Mouse (Mus musculus): Measurements from ENCODE around the gene Tlr4. TPM values are rescaled to one million over a fixed set of nuclear protein-coding genes. Genes with fewer than 3 reads are reported as not detected.

Tlr4 gene
- polyA plus RNA-seq, 1 experiment from 2014 or later: 0.93 TPM

DNA sequence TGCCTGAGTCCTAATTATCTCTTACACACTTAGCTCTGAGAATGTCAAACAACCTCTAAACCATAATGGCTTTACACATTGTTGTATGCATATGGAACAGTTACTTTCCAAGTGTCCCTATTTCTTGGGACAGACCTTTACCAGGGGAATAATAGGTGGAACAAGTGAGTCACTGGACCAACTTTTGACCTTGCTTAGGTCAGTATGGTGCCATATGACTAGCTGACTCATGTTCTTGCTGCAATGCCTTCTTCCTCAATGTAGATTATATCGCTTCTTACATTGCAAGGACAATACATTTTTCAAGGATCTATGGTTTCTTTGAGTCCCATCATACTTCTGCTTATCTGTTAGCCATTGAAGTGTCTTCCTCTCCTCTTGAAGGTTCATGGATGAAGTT, 29.6 kb downstream of the Tlr4 start:
- Histone ChIP-seq H3K27ac (replicated peaks) (no peak overlapping the region), H3K4me1 (no peaks in the 10 kb centered on the region), H3K27me3 (ENCODE audit: low read depth, poor library complexity, severe bottlenecking) (no peaks in the 10 kb centered on the region), H3K4me3 (no peak overlapping the region), H3K36me3 (no peaks in the 10 kb centered on the region), H3K9me3 (replicated peaks) (no peaks in the 10 kb centered on the region)
- WGBS: 94% methylated on average over 1 of the region's 1 CpGs
- DNase-seq (ENCODE audit: low spot score): no peak

DNA sequence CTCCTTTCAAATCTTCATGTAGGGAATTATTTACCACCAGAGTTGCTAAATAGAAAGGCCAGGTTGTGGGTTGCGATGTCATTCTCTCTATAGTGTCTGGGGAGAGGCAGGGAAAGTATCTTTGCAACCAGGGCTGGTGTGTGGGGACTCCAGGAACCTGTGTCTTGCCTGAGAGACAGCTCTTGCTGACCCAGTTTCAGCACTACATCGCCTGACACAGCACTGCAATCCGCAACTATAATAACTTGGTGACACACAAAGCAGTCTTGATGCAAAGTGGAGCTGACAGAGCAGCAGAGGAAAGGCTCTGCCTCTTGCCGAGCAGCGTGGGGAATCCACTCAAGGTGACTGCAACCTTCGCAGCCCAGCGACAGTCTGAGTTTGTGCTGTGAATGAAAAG, 42.5 kb downstream of the Tlr4 start:
- no peak overlapping the region for H3K27ac ChIP-seq (replicated peaks)
- 76% methylated on average over 7 of the region's 7 CpGs for WGBS
- DNase-seq (ENCODE audit: low spot score): no peak

DNA sequence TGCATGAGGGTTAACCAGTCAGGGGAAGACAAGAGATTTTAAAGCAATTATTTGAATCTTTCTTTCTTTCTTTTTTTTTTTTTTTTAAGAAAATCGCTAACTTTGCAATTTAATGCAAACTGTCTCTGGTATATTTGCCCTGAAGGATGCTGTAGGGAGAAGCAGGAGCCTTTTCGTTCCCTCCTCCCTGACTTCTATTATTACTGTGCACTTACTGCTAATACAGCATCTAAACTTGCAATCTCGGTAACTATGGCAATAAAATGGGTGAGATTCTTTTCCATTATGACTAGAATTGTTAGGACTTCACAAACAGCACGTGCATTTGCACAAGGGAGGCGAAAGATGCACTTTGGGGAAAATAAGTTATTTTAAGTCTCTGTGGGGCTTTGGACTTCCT, 44.6 kb downstream of the Tlr4 start:
- 88% methylated on average over 5 of the region's 5 CpGs for WGBS
- H3K4me1 ChIP-seq: peaks cover 7% of the 10 kb centered on the region

More for the DNA sequence above, 42.5 kb downstream of the Tlr4 start:
- Histone ChIP-seq H3K9me3 (replicated peaks) (no peaks in the 10 kb centered on the region), H3K4me1 (peaks cover 7% of the 10 kb centered on the region), H3K27me3 (ENCODE audit: low read depth, poor library complexity, severe bottlenecking) (no peaks in the 10 kb centered on the region), H3K4me3 (no peak overlapping the region), H3K36me3 (no peaks in the 10 kb centered on the region)

DNA sequence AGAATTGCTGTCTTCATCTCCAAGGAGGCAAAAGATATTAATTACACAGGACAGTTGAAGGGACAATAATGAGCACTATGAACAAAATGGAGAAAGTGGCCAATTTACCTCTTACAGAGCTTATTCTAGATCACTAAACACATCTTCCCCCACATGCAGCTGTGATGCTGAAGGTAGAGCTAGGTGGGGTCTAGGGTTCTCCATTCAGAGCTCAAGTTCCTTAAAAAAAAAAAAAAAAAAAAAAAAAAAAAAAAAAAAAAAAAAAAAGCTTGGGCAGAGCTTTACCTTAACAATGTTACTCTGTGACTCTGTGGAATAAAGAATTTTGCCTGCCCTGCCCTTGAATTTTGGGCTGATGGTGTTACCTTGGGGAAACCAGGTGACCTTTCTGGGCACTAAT, 46.0 kb downstream of the Tlr4 start:
- DNase-seq (ENCODE audit: low spot score): no peak
- no peaks in the 10 kb centered on the region for H3K27me3 ChIP-seq (ENCODE audit: low read depth, poor library complexity, severe bottlenecking)

More for the DNA sequence above, 44.6 kb downstream of the Tlr4 start:
- H3K4me3 ChIP-seq: no peak overlapping the region
- no peak for DNase-seq (ENCODE audit: low spot score)
- H3K36me3 ChIP-seq: no peaks in the 10 kb centered on the region
- no peaks in the 10 kb centered on the region for H3K9me3 ChIP-seq (replicated peaks)
- H3K27me3 ChIP-seq (ENCODE audit: low read depth, poor library complexity, severe bottlenecking): no peaks in the 10 kb centered on the region
- no peak overlapping the region for H3K27ac ChIP-seq (replicated peaks)

DNA sequence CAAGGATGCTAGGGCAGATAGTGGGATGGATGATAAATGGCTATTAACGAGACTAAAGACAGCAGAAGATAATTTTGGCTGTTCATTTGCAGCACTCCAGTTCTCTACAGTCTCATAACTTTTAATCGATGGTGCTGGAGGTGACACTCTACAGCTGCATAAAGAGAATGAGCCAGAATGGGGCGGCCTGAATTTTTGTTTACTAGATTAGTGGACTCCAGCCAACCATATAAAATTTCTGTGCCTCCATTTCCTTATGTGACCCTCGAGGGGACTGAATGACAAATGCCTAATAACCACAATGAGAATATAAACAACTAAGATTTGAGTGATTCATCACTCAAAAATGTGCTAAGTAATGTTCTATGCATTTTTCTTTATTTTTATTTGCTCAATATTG, 48.4 kb downstream of the Tlr4 start:
- Histone ChIP-seq H3K9me3 (replicated peaks) (no peaks in the 10 kb centered on the region), H3K36me3 (no peaks in the 10 kb centered on the region), H3K27ac (replicated peaks) (no peak overlapping the region), H3K4me3 (no peak overlapping the region), H3K27me3 (ENCODE audit: low read depth, poor library complexity, severe bottlenecking) (no peaks in the 10 kb centered on the region), H3K4me1 (no peaks in the 10 kb centered on the region)
- WGBS: 92% methylated on average over 4 of the region's 4 CpGs
- no peak for DNase-seq (ENCODE audit: low spot score)

More for the DNA sequence above, 46.0 kb downstream of the Tlr4 start:
- H3K4me1 ChIP-seq: peaks cover 7% of the 10 kb centered on the region
- H3K36me3 ChIP-seq: no peaks in the 10 kb centered on the region
- H3K4me3 ChIP-seq: no peak overlapping the region
- H3K9me3 ChIP-seq (replicated peaks): no peaks in the 10 kb centered on the region
- no peak overlapping the region for H3K27ac ChIP-seq (replicated peaks)

DNA sequence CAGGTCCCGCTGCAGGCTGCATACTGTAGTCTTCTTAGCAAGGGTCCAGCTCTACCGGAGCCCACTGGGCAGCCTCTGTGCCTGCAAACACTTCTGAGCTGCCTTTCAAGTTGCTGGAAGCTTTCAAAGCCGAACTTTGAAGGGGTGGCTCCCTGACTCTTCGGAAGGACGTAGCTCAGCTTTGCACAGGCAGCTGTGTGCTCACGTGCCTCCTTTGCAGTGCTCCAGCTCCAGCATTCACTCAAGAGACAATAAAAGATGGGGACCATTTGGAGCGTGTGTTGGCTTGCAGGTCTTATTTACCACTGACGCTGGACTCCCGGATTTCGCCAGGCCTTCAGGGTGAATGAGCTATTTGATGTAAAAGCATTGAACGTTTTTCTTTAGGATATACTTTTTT, 50.2 kb downstream of the Tlr4 start:
- Histone ChIP-seq H3K36me3 (no peaks in the 10 kb centered on the region), H3K27me3 (ENCODE audit: low read depth, poor library complexity, severe bottlenecking) (no peaks in the 10 kb centered on the region), H3K4me3 (no peak overlapping the region), H3K4me1 (no peaks in the 10 kb centered on the region), H3K9me3 (replicated peaks) (no peaks in the 10 kb centered on the region), H3K27ac (replicated peaks) (no peak overlapping the region)
- 70% methylated on average over 11 of the region's 11 CpGs for WGBS
- no peak for DNase-seq (ENCODE audit: low spot score)

DNA sequence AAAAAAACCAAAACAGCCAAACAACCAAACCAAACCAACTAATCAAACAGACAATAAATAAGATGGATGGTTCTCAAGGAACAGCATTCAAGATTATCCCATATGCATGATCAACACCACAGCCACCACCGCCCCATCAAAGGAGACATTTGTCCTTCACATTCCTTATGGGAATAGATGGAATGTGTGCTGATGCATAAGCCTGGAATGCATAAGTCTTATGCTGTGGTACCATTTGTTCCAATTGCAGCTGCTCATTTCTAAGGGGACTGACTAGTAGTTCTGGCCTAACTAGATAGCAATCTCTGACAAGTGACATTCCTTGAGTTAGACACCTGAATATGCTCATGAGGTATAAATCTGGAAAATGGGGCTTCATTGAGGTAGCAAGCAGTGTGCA, 54.1 kb downstream of the Tlr4 start:
- no peak for DNase-seq (ENCODE audit: low spot score)
- Histone ChIP-seq H3K4me3 (no peak overlapping the region), H3K27ac (replicated peaks) (no peak overlapping the region), H3K27me3 (ENCODE audit: low read depth, poor library complexity, severe bottlenecking) (no peaks in the 10 kb centered on the region), H3K36me3 (no peaks in the 10 kb centered on the region), H3K9me3 (replicated peaks) (no peaks in the 10 kb centered on the region), H3K4me1 (no peaks in the 10 kb centered on the region)
- WGBS: 100% methylated on average over 1 of the region's 1 CpGs

DNA sequence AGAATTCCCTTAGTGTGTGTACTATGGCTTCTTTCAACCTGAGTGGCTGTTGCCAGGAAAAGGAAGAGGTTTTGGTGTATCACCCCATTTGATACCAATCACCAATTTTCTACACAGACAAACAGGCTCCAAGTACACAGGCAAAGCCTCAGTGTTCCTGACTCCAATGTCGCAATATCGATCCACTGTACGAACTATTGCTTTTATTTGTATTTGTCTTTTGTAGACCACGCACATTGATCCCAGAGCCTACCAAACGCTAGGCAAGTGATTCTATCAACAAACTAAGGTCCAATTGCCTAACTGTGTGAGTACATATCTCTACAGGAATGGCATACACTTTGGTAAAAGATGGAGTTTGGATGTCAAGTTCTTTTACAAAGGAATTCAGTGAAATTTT, 55.9 kb downstream of the Tlr4 start:
- no peaks in the 10 kb centered on the region for H3K9me3 ChIP-seq (replicated peaks)
- no peak for DNase-seq (ENCODE audit: low spot score)
- WGBS: 92% methylated on average over 5 of the region's 5 CpGs
- no peaks in the 10 kb centered on the region for H3K4me1 ChIP-seq
- H3K27me3 ChIP-seq (ENCODE audit: low read depth, poor library complexity, severe bottlenecking): no peaks in the 10 kb centered on the region
- H3K4me3 ChIP-seq: no peak overlapping the region
- no peak overlapping the region for H3K27ac ChIP-seq (replicated peaks)
- H3K36me3 ChIP-seq: no peaks in the 10 kb centered on the region

DNA sequence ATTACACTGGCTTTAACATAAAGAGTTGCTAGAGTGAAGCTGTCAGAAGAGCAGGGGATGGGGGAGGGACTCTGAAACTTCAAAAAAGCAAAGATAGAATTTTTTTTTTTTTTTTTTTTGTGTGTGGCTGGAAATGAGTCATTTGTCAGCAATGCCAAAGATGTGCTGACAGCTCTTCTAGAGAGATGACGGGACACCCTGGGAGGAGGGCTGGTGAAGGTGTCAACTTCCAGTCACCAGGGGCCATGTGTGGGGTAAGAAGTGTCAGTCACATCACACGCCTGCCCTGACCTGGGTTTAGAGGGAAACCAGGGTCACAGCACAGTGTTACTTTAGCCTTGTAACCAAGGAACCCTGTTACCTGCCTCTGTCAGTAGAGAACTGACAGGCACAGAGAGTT, 67.2 kb downstream of the Tlr4 start:
- no peaks in the 10 kb centered on the region for H3K27me3 ChIP-seq (ENCODE audit: low read depth, poor library complexity, severe bottlenecking)
- DNase-seq (ENCODE audit: low spot score): peak; percentile 17
- no peaks in the 10 kb centered on the region for H3K4me1 ChIP-seq
- no peaks in the 10 kb centered on the region for H3K36me3 ChIP-seq
- H3K27ac ChIP-seq (replicated peaks): no peak overlapping the region
- 52% methylated on average over 2 of the region's 2 CpGs for WGBS
- no peak overlapping the region for H3K4me3 ChIP-seq
- no peaks in the 10 kb centered on the region for H3K9me3 ChIP-seq (replicated peaks)

DNA sequence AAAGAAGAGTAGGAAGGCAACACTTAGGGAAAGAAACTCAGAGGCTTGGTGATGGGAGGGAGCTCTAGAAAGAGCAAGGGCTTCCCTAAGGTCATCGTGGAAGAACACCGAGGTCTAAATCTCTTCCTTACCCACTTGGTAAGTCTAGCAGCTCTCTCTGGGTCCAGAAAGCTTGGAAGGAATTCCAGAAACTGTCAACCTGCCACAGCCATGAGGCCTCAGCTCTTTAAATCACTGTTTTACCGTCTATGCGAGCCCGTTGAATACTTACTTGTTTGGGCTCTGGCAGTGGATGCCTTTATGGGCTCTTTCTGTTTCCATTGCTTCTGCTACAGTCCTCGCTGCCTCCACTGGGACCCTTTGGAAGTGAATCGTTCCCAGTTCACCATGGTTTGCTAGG, 67.6 kb downstream of the Tlr4 start:
- no peaks in the 10 kb centered on the region for H3K36me3 ChIP-seq
- H3K4me3 ChIP-seq: no peak overlapping the region
- no peaks in the 10 kb centered on the region for H3K4me1 ChIP-seq
- no peaks in the 10 kb centered on the region for H3K9me3 ChIP-seq (replicated peaks)
- WGBS: 83% methylated on average over 7 of the region's 7 CpGs
- H3K27ac ChIP-seq (replicated peaks): no peak overlapping the region
- DNase-seq (ENCODE audit: low spot score): no peak
- no peaks in the 10 kb centered on the region for H3K27me3 ChIP-seq (ENCODE audit: low read depth, poor library complexity, severe bottlenecking)

DNA sequence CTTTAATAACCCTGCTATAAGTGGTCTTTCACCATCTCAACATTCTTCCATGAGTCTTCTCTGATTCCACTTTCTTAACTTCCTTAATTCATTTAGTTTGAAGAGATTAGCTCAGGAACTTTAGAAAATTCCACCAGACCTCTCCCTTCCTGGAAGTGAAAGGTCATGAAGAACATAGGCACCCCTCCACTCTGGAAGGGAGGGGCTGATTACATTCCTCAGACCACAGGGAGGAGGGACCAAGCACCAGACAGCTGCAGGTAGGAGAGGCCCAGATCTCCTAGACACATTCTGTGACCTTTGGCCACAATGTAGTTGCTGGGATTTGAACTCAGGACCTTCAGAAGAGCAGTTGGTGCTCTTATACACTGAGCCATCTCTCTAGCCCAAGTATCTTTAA, 72.7 kb downstream of the Tlr4 start:
- H3K36me3 ChIP-seq: no peaks in the 10 kb centered on the region
- H3K9me3 ChIP-seq (replicated peaks): no peaks in the 10 kb centered on the region
- H3K27ac ChIP-seq (replicated peaks): no peak overlapping the region
- no peaks in the 10 kb centered on the region for H3K27me3 ChIP-seq (ENCODE audit: low read depth, poor library complexity, severe bottlenecking)
- H3K4me3 ChIP-seq: no peak overlapping the region
- H3K4me1 ChIP-seq: no peaks in the 10 kb centered on the region
- no peak for DNase-seq (ENCODE audit: low spot score)

DNA sequence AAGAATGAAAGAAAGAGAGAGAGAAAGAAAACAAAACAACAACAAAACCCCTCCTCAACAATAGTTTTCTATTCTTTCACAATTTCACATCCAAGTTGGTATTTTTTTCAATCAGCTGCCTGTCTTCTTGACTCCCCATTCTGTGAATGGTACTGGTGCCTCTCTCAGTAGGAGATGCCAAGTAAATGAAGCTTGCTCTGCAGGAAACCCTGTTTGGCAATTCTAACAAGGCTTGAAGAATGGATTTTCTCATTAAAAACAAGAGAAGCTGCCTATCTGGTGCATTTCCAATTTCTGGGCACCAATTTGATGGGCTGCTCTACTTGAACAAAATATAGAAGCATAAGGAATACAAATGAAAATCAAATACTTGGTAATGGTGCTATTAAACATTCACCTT, 74.1 kb downstream of the Tlr4 start:
- Histone ChIP-seq H3K27me3 (ENCODE audit: low read depth, poor library complexity, severe bottlenecking) (no peaks in the 10 kb centered on the region), H3K4me3 (no peak overlapping the region), H3K27ac (replicated peaks) (no peak overlapping the region), H3K36me3 (no peaks in the 10 kb centered on the region), H3K9me3 (replicated peaks) (no peaks in the 10 kb centered on the region), H3K4me1 (no peaks in the 10 kb centered on the region)
- no peak for DNase-seq (ENCODE audit: low spot score)

DNA sequence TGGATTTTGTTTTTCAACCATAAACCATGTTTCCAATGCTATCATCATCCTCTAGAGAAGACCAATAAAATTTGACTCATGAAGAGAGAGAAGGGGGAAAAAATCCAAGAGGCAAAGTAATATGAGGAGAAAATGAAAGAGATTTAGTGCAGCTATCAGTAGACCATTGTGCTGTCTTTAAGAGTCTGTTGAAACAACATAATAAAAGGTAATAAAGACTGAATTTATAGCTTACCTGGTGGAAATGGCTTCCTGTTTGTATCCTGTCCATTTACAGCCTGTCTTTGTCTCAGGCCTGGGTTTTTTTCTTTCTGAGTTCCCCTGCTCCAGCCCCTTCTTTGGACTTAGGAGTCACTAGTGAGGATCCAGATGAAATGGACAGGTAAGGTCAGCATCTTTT, 81.0 kb downstream of the Tlr4 start:
- no peak overlapping the region for H3K4me3 ChIP-seq
- H3K27ac ChIP-seq (replicated peaks): no peak overlapping the region
- no peak for DNase-seq (ENCODE audit: low spot score)
- H3K4me1 ChIP-seq: no peaks in the 10 kb centered on the region
- no peaks in the 10 kb centered on the region for H3K27me3 ChIP-seq (ENCODE audit: low read depth, poor library complexity, severe bottlenecking)
- H3K36me3 ChIP-seq: no peaks in the 10 kb centered on the region
- no peaks in the 10 kb centered on the region for H3K9me3 ChIP-seq (replicated peaks)

DNA sequence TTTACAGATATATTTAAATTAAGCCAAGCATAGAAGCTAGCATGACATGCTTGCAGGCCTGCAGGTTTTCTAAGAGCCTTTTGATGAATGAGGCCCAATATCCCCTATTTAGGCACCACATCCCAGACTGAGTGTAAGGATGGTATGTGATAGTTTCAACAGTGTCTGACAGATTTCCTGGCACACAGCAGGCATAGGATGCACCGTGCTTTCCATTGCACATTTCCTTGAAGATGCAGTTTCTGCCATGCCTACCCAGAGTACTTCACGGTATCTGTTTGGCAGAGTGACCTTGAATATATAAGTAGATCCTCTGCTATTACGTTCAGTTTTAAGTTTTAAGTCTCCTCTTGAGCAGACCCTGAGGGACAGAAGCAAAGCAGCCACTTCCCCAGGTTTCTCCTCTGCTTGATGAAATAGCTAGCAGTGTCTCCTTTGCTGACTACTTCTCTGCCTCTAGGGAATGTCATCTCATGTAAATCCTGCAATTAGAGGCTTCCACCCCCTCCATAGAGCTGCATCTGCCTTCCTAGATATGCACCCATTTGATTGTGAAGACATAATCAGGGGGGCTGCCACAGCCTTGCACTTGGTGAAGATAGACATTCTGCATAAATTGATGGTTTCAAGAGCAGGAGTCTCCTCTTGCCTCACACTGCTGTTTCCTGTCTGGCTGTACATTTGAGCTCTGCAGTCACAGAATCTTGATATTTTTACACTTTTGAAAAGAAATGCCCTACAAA, 92.4 kb downstream of the Tlr4 start:
- no peaks in the 10 kb centered on the region for H3K4me1 ChIP-seq
- 82% methylated on average over 3 of the region's 3 CpGs for WGBS
- no peaks in the 10 kb centered on the region for H3K9me3 ChIP-seq (replicated peaks)
- no peaks in the 10 kb centered on the region for H3K36me3 ChIP-seq
- DNase-seq (ENCODE audit: low spot score): no peak
- H3K4me3 ChIP-seq: no peak overlapping the region
- no peaks in the 10 kb centered on the region for H3K27me3 ChIP-seq (ENCODE audit: low read depth, poor library complexity, severe bottlenecking)
- H3K27ac ChIP-seq (replicated peaks): no peak overlapping the region
